Mouse (Mus musculus) heart, adult 2 months (tissue): ENCODE results near the gene Zbtb8a.

ENCODE experiments used
- EP300 ChIP-seq: fragments of 200-500 bp; IDR thresholded peaks from 2 replicates; pipeline ENCODE4 v1.6.1; 2011; ENCODE audit warnings: low read depth, low read length, control low read depth; ENCODE audit not compliant: insufficient read depth
- POLR2A ChIP-seq: fragments of 200-500 bp; IDR thresholded peaks from 2 replicates; pipeline ENCODE4 v1.6.1; 2011; ENCODE audit warnings: mild to moderate bottlenecking, low read depth, low read length, control low read depth; ENCODE audit not compliant: insufficient read depth

- no peak for TF ChIP-seq POLR2A
- TF ChIP-seq EP300 = no peak
Observed at GRCm38 (mm10) chr4:129375821-129376220, 2.1 kb downstream of the Zbtb8a start.
